Mouse (Mus musculus): ENCODE measurements around the gene Wwc2. TPM values are rescaled to one million over a fixed set of nuclear protein-coding genes. Genes with fewer than 3 reads are reported as not detected.

The Wwc2 gene
- polyA plus RNA-seq, 1 experiment: 10.5 TPM

DNA sequence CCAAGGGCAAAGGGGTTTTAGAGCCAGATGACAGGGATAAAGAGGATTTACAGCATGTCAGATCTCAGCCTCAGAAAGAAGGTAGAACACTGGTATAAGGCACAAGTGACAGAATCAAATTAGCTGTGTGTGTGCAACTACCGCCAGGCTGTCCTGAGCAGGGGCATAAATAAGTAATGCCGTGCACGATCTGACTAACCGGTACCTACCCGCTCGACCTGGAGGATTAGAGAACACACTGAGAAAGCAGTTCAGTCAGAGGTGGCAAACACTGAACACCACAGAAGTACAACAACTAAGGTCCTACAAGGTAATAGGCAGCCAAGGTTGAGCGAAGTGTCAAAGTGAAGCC is 15.8 kb downstream of the Wwc2 start:
- TF ChIP-seq CTCF (IDR thresholded peaks at IDR 0.05; ENCODE audit: extremely low read depth, insufficient read depth, low read length) (no peak), POLR2A (IDR thresholded peaks at IDR 0.05; ENCODE audit: extremely low read depth, insufficient read depth, low read length) (no peak)
- Histone ChIP-seq H3K4me1 (ENCODE audit: control insufficient read depth, insufficient read depth, low read length) (peaks cover 5% of the 10 kb centered on the region; the same call in 1 of the 2 replicates), H3K4me3 (ENCODE audit: insufficient read depth, low read length) (0 out of 2 replicates have a peak overlapping the region, but pooled peaks have one; percentile 2), H3K27ac (ENCODE audit: insufficient read depth, low read length) (no peak overlapping the region)

DNA sequence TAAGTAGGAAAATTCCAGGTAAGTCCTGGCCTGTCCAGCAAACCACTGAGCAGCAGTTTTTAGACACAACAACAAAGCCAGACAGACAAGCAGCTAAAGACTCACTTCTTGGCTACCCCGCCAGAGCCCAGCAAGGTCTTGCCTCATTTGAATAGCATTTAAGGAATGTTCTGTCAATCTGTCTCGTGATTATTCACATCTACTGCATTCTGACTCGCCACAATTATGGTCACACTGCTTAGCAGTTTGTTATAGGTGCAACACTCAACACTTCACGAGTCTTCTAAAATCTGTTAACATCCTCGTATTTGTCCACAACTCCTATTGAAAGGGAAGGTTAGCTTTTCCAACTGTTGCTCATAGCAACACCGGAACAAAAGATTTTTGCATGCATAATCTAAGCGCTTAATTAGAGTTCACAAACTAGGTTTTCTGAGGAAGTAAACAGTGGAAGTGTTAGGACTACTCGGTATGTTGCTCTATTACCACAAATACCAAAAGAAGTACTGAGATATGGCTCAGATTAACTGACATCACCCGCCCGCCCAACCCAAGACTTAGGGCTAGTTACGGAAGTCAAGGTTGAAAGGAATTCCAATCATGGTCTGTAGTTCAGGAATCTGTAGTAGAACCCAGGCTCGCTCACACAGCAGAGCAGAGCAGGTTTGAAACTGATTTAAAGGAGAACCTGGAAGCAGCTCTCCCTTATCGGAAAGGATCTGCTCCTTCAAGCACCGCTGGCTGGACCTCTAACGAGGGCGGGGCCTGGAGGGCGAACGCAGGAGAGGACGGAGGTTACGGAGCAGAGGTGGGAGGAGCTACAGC is 16.4 kb downstream of the Wwc2 start:
- Histone ChIP-seq H3K4me1 (ENCODE audit: control insufficient read depth, insufficient read depth, low read length) (peaks cover 5% of the 10 kb centered on the region; the same call in 1 of the 2 replicates), H3K4me3 (ENCODE audit: insufficient read depth, low read length) (0 out of 2 replicates have a peak overlapping the region, but pooled peaks have one; percentile 2), H3K27ac (ENCODE audit: insufficient read depth, low read length) (no peak overlapping the region)
- TF ChIP-seq CTCF (IDR thresholded peaks at IDR 0.05; ENCODE audit: extremely low read depth, insufficient read depth, low read length) (no peak), POLR2A (IDR thresholded peaks at IDR 0.05; ENCODE audit: extremely low read depth, insufficient read depth, low read length) (no peak)

DNA sequence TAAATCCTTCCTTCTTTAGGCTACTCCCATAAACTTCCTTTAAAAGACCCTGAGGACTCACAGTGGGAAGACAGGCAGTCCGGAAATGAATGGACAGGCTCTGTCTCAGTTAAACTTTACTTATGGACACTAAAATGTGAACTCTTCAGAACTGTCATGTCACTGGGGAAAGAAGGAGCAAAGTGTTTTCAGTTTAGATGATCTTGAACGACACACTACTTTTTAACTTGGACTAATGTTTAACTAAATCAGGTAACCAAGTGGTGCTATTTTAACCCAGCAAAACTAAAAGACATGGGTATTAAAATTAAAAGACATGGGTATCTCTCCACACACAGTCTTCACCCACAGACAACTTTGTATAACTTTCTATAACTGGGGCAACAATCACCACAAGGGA is 19.6 kb downstream of the Wwc2 start:
- no peak for TF ChIP-seq CTCF (IDR thresholded peaks at IDR 0.05; ENCODE audit: extremely low read depth, insufficient read depth, low read length)
- no peak for TF ChIP-seq POLR2A (IDR thresholded peaks at IDR 0.05; ENCODE audit: extremely low read depth, insufficient read depth, low read length)
- Histone ChIP-seq H3K4me1 (ENCODE audit: control insufficient read depth, insufficient read depth, low read length) (peaks cover 7% of the 10 kb centered on the region), H3K4me3 (ENCODE audit: insufficient read depth, low read length) (no peak overlapping the region), H3K27ac (ENCODE audit: insufficient read depth, low read length) (no peak overlapping the region)

DNA sequence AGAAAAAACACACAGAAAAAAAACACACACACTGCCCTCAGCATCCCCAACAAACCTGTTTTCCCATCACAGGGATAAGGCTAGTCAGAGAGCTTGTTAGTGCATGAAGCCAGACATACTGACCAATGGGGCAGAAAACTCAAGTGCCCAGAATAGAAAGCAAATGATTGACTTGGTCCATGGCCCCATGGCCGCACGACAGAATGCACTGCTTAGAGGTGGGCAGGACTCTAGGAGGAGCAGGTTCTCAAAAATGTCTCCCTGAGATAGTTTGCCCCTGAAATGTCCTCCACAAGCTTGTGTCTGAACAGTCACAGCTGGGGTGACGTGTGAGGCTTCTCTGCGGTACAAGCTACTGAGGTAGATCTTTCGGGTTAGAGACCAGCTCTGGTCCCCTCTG is 20.1 kb downstream of the Wwc2 start:
- Histone ChIP-seq H3K27ac (ENCODE audit: insufficient read depth, low read length) (no peak overlapping the region), H3K4me3 (ENCODE audit: insufficient read depth, low read length) (no peak overlapping the region), H3K4me1 (ENCODE audit: control insufficient read depth, insufficient read depth, low read length) (peaks cover 7% of the 10 kb centered on the region)
- TF ChIP-seq CTCF (IDR thresholded peaks at IDR 0.05; ENCODE audit: extremely low read depth, insufficient read depth, low read length) (no peak), POLR2A (IDR thresholded peaks at IDR 0.05; ENCODE audit: extremely low read depth, insufficient read depth, low read length) (no peak)

DNA sequence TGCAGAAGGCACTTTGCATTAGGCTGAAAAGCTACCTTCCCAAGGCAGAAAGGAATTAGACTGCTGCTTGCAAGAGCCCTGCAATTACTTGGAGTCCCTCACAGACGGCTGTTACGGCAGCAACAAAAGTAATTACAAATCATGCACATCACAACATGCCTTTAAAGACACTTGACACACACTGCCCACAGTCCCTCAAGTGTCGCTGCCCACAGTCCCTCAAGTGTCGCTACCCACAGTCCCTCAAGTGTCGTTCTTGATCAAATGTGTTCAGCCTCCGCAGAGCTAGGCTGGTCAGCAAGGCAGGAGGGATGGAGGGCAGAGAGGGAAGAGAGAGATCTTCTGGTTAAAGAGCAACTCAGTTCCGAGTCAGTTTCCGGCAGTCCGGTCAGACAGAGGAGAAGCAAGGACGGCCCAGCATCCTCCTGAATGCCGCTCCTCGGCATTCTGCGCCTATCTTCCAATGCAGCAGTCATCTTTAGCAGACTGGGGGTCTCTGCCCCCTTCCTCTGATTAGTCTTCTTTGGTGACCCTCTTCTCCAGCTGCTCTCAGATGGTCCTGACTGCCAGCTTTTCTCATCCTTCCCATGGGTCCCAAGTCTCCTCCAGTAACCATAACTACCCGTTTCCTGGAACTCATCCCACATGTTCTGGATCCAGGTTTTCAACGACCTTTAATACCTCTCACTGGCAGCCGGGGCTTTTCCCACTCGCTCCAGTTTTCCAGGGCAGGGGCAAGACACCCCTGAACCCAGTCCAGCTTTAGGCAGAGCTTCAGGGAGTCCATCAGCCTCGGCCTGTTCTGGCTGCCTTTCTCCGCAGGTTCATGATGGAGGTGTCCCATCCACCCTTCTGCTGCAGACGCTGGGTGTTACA is 23.4 kb downstream of the Wwc2 start:
- peaks cover 2% of the 10 kb centered on the region for H3K4me1 ChIP-seq (ENCODE audit: control insufficient read depth, insufficient read depth, low read length)
- no peak for TF ChIP-seq POLR2A (IDR thresholded peaks at IDR 0.05; ENCODE audit: extremely low read depth, insufficient read depth, low read length)
- TF ChIP-seq CTCF (IDR thresholded peaks at IDR 0.05; ENCODE audit: extremely low read depth, insufficient read depth, low read length): no peak
- H3K27ac ChIP-seq (ENCODE audit: insufficient read depth, low read length): no peak overlapping the region
- no peak overlapping the region for H3K4me3 ChIP-seq (ENCODE audit: insufficient read depth, low read length)

DNA sequence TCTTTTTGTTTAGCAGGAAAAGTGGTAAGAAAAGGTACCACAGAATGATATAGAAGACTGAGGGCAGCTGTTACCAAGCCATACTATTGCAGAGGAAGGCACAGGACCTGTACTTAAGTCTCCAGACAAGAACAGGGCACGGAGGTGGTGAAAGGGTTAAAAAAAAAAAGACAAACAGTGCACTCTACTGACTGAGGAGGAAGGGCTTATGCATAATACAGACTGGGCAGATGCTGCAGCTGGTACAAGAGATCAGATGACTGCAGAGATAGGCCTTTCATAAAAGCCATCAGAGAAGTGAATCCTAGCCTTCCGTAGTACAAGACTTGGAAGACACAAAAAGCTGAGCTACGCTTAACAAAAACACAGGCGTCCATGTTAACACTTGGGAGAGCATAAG is 28.2 kb downstream of the Wwc2 start:
- TF ChIP-seq CTCF (IDR thresholded peaks at IDR 0.05; ENCODE audit: extremely low read depth, insufficient read depth, low read length) (no peak), POLR2A (IDR thresholded peaks at IDR 0.05; ENCODE audit: extremely low read depth, insufficient read depth, low read length) (no peak)
- H3K27ac ChIP-seq (ENCODE audit: insufficient read depth, low read length): no peak overlapping the region
- H3K4me3 ChIP-seq (ENCODE audit: insufficient read depth, low read length): no peak overlapping the region
- peaks cover 4% of the 10 kb centered on the region for H3K4me1 ChIP-seq (ENCODE audit: control insufficient read depth, insufficient read depth, low read length)

DNA sequence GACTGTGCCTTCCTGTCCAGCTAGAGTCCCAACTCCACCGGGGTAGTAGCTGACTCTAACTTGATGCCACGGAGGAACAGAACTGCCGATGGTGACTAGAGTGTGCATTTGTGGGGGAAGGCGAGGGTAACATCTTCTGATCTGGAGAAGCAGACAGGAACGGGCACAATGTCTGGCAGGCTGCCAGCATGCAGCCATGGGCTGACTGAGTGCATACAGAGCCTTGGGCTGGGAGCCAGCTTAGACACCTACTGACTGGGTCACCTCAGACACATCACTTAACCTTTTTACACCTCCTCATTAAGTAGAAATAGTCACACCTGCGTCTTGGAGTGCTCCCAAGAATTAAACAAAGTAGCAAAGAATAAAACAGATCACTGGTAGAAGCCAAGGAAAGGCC is 28.7 kb downstream of the Wwc2 start:
- H3K4me3 ChIP-seq (ENCODE audit: insufficient read depth, low read length): no peak overlapping the region
- no peak overlapping the region for H3K27ac ChIP-seq (ENCODE audit: insufficient read depth, low read length)
- no peak for TF ChIP-seq CTCF (IDR thresholded peaks at IDR 0.05; ENCODE audit: extremely low read depth, insufficient read depth, low read length)
- TF ChIP-seq POLR2A (IDR thresholded peaks at IDR 0.05; ENCODE audit: extremely low read depth, insufficient read depth, low read length): no peak
- H3K4me1 ChIP-seq (ENCODE audit: control insufficient read depth, insufficient read depth, low read length): peaks cover 2% of the 10 kb centered on the region

DNA sequence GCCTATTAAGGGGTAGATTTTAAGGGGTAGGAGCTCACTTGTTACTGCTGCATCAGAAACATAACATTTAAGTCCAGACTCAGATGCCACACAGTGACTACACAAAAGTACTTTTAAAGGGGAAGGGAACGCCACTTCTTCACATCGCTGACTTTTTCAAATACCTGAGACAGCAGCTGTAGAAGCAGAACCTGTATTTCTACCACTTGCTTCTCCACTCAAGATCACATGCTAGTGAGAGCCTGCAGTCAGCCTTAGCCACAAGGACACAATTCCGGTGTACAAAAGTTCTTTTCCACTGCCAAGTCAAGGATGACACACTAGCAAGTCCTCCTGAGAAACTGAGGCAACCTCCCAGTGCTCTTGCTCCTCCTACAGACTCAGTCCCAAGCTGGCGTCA is 33.2 kb downstream of the Wwc2 start:
- TF ChIP-seq POLR2A (IDR thresholded peaks at IDR 0.05; ENCODE audit: extremely low read depth, insufficient read depth, low read length) (no peak), CTCF (IDR thresholded peaks at IDR 0.05; ENCODE audit: extremely low read depth, insufficient read depth, low read length) (no peak)
- H3K27ac ChIP-seq (ENCODE audit: insufficient read depth, low read length): no peak overlapping the region
- H3K4me1 ChIP-seq (ENCODE audit: control insufficient read depth, insufficient read depth, low read length): peaks cover 2% of the 10 kb centered on the region
- H3K4me3 ChIP-seq (ENCODE audit: insufficient read depth, low read length): no peak overlapping the region

DNA sequence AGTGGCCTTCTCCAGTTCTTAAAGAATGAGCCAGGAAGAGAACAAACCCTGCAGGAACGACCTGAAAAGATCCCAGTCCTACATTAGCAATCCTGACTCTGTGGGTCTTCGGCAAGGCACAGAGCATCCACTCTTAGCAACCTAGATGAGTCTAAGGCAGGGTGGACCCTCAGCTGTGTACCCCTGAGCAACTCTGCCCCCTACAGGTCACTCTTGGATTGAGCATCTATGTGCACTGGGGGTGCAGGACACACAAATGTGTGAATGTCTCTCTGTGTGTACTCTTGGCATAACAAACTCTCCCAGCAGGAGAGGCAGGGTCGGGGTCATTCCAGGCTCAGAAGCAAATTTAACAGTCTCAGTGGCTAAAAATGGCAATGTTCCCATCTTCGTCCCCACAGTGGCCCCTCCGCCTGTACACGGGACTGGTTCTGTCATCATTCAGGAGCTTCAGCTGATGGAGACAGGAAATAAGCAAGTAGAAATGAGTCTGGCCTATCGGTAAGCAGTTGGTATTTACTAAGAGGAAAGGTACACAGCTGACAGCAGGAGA is 39.3 kb downstream of the Wwc2 start:
- Histone ChIP-seq H3K4me1 (ENCODE audit: control insufficient read depth, insufficient read depth, low read length) (no peaks in the 10 kb centered on the region), H3K4me3 (ENCODE audit: insufficient read depth, low read length) (no peak overlapping the region), H3K27ac (ENCODE audit: insufficient read depth, low read length) (no peak overlapping the region)
- TF ChIP-seq CTCF (IDR thresholded peaks at IDR 0.05; ENCODE audit: extremely low read depth, insufficient read depth, low read length) (peak; percentile 52), POLR2A (IDR thresholded peaks at IDR 0.05; ENCODE audit: extremely low read depth, insufficient read depth, low read length) (no peak)
